Mouse (Mus musculus): ENCODE results near the gene Htra2. TPM values are rescaled to one million over a fixed set of nuclear protein-coding genes. Genes with fewer than 3 reads are reported as not detected.

The Htra2 gene
- total RNA-seq, 2 experiments from 2014 or later, result 52.9 to 54.5 TPM

GRCm38 (mm10) chr6:83084477-83084876, 29.4 kb upstream of the Htra2 start:
- TF ChIP-seq CTCF (conservative IDR thresholded peaks at IDR 0.05), result no peak
- no peak overlapping the region for H3K27ac ChIP-seq
- H3K4me3 ChIP-seq, result no peak overlapping the region
- no peak for DNase-seq (ENCODE audit: low spot score in 2 of 2)

DNA sequence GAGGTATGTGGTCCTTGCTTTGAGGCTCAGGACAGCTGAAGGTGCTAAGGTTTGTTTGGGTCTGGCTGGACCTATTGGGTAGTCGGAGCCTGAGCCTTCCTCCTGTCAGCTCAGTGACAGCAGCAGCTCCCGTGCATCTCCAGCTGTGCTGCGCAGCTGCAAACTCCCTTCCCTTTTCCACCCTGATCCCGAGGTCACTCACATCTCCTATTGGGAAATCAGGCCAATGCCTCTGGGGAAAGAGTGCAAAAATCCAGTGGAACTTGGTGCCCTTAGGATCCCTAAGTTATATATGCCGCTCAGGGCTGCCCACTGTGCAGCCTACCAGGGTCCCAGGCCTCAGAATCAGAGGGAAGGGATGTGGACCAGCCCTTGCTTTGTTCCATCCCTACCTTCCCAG, 28.4 kb upstream of the Htra2 start:
- H3K27ac ChIP-seq, result no peak overlapping the region
- no peak overlapping the region for H3K4me3 ChIP-seq
- DNase-seq (ENCODE audit: low spot score in 2 of 2), result no peak
- TF ChIP-seq CTCF (conservative IDR thresholded peaks at IDR 0.05), result no peak

GRCm38 (mm10) chr6:83080210-83080609, 25.1 kb upstream of the Htra2 start:
- TF ChIP-seq CTCF (conservative IDR thresholded peaks at IDR 0.05), result no peak
- no peak for DNase-seq (ENCODE audit: low spot score in 2 of 2)
- Histone ChIP-seq H3K27ac (no peak overlapping the region), H3K4me3 (no peak overlapping the region)

DNA sequence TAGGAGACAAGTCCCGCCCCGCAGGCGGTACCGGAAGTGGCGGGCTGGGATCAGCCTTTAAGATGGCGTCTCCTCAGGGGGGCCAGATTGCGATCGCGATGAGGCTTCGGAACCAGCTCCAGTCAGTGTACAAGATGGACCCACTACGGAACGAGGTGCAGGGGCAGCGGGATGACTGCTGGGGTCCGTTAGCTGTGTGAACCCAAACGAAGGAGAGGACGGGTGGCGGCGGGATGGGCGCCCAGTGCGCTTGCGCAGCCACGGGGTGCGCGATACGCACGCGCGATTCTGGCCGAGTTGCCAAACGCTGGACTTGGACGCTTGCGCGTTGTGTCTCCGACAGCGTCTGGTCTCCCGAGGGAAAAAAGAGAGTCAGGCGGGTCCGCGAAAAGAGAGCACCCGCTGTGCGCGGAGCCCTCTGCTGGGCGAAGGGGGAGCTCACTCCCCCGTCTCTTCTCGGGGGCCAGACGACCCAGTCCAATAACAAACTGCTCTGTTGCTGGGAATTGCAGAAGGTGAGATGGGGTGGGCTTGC, 23.3 kb upstream of the Htra2 start:
- peak; percentile 82 for TF ChIP-seq CTCF (conservative IDR thresholded peaks at IDR 0.05)
- Histone ChIP-seq H3K4me3 (peak overlapping the region; percentile 95), H3K27ac (peak overlapping the region; percentile 99)
- peak; percentile 97 to 100 for DNase-seq (ENCODE audit: low spot score in 2 of 2)

GRCm38 (mm10) chr6:83077630-83078323, 22.7 kb upstream of the Htra2 start, which contains the start of gene Pcgf1:
Gene Pcgf1, plus strand, starts transcription at chr6:83077869.
- DNase-seq (ENCODE audit: low spot score in 2 of 2), result peak; percentile 19 to 60
- peak within 1 kb of the TSS; percentile 95 for H3K4me3 ChIP-seq
- peak within 1 kb of the TSS; percentile 99 for H3K27ac ChIP-seq
- TF ChIP-seq CTCF (conservative IDR thresholded peaks at IDR 0.05), result no peak

GRCm38 (mm10) chr6:83074979-83075378, 19.9 kb upstream of the Htra2 start:
- Histone ChIP-seq H3K4me3 (no peak overlapping the region), H3K27ac (no peak overlapping the region)
- DNase-seq (ENCODE audit: low spot score in 2 of 2), result no peak
- peak; percentile 49 for TF ChIP-seq CTCF (conservative IDR thresholded peaks at IDR 0.05)

GRCm38 (mm10) chr6:83071220-83071619, 16.1 kb upstream of the Htra2 start:
- DNase-seq (ENCODE audit: low spot score in 2 of 2), result no peak
- TF ChIP-seq CTCF (conservative IDR thresholded peaks at IDR 0.05), result no peak
- H3K4me3 ChIP-seq, result no peak overlapping the region
- no peak overlapping the region for H3K27ac ChIP-seq

GRCm38 (mm10) chr6:83070311-83071219, 15.5 kb upstream of the Htra2 start:
- no peak for DNase-seq (ENCODE audit: low spot score in 2 of 2)
- H3K27ac ChIP-seq, result no peak overlapping the region
- TF ChIP-seq CTCF (conservative IDR thresholded peaks at IDR 0.05), result no peak
- no peak overlapping the region for H3K4me3 ChIP-seq

GRCm38 (mm10) chr6:83070247-83070310, 15.0 kb upstream of the Htra2 start, which contains the start of gene Tlx2:
Gene Tlx2, minus strand, starts transcription at chr6:83070293.
- DNase-seq (ENCODE audit: low spot score in 2 of 2), result no peak
- H3K27ac ChIP-seq, result no peak within 1 kb of the TSS
- no peak within 1 kb of the TSS for H3K4me3 ChIP-seq
- no peak for TF ChIP-seq CTCF (conservative IDR thresholded peaks at IDR 0.05)

DNA sequence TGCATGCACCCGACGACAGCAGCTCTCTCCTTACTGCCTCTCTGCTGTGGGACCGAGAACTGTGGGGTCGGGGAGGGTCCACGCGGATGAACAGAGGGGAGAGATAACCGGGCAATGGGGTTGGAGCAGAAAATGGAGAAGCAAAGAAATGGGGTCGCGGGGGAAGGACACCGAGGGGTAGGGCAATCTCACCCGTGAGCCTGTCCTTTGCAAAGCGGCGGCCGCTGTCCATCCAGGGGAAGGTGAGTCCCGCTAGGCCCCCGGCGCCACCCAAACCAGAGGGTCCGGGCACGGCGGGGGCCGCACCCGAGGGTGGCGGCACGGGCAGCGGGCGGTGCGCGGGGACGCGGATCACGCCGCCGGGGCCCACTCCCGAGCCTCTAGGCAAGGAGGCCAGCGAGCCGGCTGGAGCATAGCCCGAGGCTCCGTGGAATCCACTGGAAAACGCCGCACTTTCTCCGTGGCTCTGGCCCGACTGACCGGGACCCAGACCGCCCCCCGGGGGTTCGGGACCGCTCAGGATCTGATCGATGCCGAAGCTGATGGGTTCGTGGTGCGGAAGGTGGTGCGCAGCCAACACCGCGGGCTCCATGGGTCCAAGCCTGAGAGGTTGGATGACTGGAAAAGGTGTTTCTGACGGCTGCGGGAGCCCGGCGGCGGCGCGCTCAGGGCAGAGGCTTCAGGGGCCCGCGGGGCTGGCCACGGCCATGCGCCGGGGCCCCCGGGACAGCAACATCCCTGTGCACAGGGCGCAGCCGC, 14.6 kb upstream of the Htra2 start:
- no peak overlapping the region for H3K4me3 ChIP-seq
- TF ChIP-seq CTCF (conservative IDR thresholded peaks at IDR 0.05), result no peak

GRCm38 (mm10) chr6:83068706-83069487, 13.8 kb upstream of the Htra2 start:
- no peak overlapping the region for H3K27ac ChIP-seq

More for the DNA sequence above, 14.6 kb upstream of the Htra2 start:
- no peak for DNase-seq (ENCODE audit: low spot score in 2 of 2)
- no peak overlapping the region for H3K27ac ChIP-seq

GRCm38 (mm10) chr6:83068221-83068620, 13.1 kb upstream of the Htra2 start:
- Histone ChIP-seq H3K4me3 (no peak overlapping the region), H3K27ac (no peak overlapping the region)
- TF ChIP-seq CTCF (conservative IDR thresholded peaks at IDR 0.05), result no peak
- DNase-seq (ENCODE audit: low spot score in 2 of 2), result no peak

More at GRCm38 (mm10) chr6:83068706-83069487, 13.8 kb upstream of the Htra2 start:
- TF ChIP-seq CTCF (conservative IDR thresholded peaks at IDR 0.05), result no peak
- no peak overlapping the region for H3K4me3 ChIP-seq
- DNase-seq (ENCODE audit: low spot score in 2 of 2), result no peak

Measured in layer of hippocampus, adult 2 months (tissue).